Mouse (Mus musculus) lung, postnatal 0 days (tissue): ENCODE measurements around the gene Slc25a47.

Experiments
- CTCF ChIP-seq: IDR thresholded peaks from 2 replicates; pipeline ENCODE4 v1.5.1; 2016; ENCODE audit warnings: antibody characterized with exemption, mild to moderate bottlenecking
- EP300 ChIP-seq: IDR thresholded peaks from 2 replicates; pipeline ENCODE4 v1.6.1; 2016; ENCODE audit warnings: antibody characterized with exemption, mild to moderate bottlenecking, control low read depth

GRCm38 (mm10) chr12:108879138-108879537, 43.3 kb downstream of the Slc25a47 start:
- no peak for TF ChIP-seq CTCF
- TF ChIP-seq EP300: peak; percentile 92
